Mouse (Mus musculus): ENCODE results near the gene Hoxa11. TPM values are rescaled to one million over a fixed set of nuclear protein-coding genes. Genes with fewer than 3 reads are reported as not detected.

Hoxa11 gene
- polyA plus RNA-seq, 1 experiment from 2014 or later, result 1.7 TPM

- Histone ChIP-seq H3K36me3 (no peaks in the 10 kb centered on the region), H3K27me3 (ENCODE audit: insufficient read depth, poor library complexity, severe bottlenecking) (peaks cover 100% of the 10 kb centered on the region), H3K4me3 (peak overlapping the region; percentile 42), H3K9me3 (no peaks in the 10 kb centered on the region), H3K4me1 (peaks cover 31% of the 10 kb centered on the region), H3K27ac (no peak overlapping the region)
- 3% methylated on average over 60 of the region's 60 CpGs for WGBS
- peak; percentile 76 for DNase-seq (ENCODE audit: low spot score)
Measured at GRCm38 (mm10) chr6:52216691-52217458, 28.7 kb downstream of the Hoxa11 start.

- DNase-seq (ENCODE audit: low spot score), result peak; percentile 74
- Histone ChIP-seq H3K27ac (no peak overlapping the region), H3K4me1 (peaks cover 31% of the 10 kb centered on the region), H3K36me3 (no peaks in the 10 kb centered on the region), H3K9me3 (no peaks in the 10 kb centered on the region), H3K4me3 (no peak overlapping the region; the same call in 1 of the 2 replicates), H3K27me3 (ENCODE audit: insufficient read depth, poor library complexity, severe bottlenecking) (peaks cover 100% of the 10 kb centered on the region)
- 2% methylated on average over 30 of the region's 30 CpGs for WGBS
Measured at GRCm38 (mm10) chr6:52215771-52216535, 29.7 kb downstream of the Hoxa11 start.

GRCm38 (mm10) chr6:52215070-52215469 lies 30.5 kb downstream of the Hoxa11 start:
- H3K36me3 ChIP-seq, result no peaks in the 10 kb centered on the region
- no peak overlapping the region for H3K27ac ChIP-seq
- no peak overlapping the region for H3K4me3 ChIP-seq
- H3K4me1 ChIP-seq, result peaks cover 31% of the 10 kb centered on the region
- 12% methylated on average over 3 of the region's 3 CpGs for WGBS
- H3K9me3 ChIP-seq, result no peaks in the 10 kb centered on the region
- H3K27me3 ChIP-seq (ENCODE audit: insufficient read depth, poor library complexity, severe bottlenecking), result peaks cover 100% of the 10 kb centered on the region
- peak; percentile 72 for DNase-seq (ENCODE audit: low spot score)

- Histone ChIP-seq H3K27ac (no peak overlapping the region), H3K9me3 (no peaks in the 10 kb centered on the region), H3K4me1 (peaks cover 31% of the 10 kb centered on the region), H3K4me3 (no peak overlapping the region), H3K36me3 (no peaks in the 10 kb centered on the region), H3K27me3 (ENCODE audit: insufficient read depth, poor library complexity, severe bottlenecking) (peaks cover 100% of the 10 kb centered on the region)
- 13% methylated on average over 5 of the region's 5 CpGs for WGBS
- no peak for DNase-seq (ENCODE audit: low spot score)
Measured at GRCm38 (mm10) chr6:52214271-52214670, 31.3 kb downstream of the Hoxa11 start.

- WGBS, result 2% methylated on average over 38 of the region's 38 CpGs
- no peaks in the 10 kb centered on the region for H3K36me3 ChIP-seq
- no peak within 1 kb of the TSS for H3K27ac ChIP-seq
- H3K9me3 ChIP-seq, result no peaks in the 10 kb centered on the region
- peaks cover 100% of the 10 kb centered on the region for H3K27me3 ChIP-seq (ENCODE audit: insufficient read depth, poor library complexity, severe bottlenecking)
- peak; percentile 77 for DNase-seq (ENCODE audit: low spot score)
- peak within 1 kb of the TSS; percentile 45 for H3K4me3 ChIP-seq
- peaks cover 37% of the 10 kb centered on the region for H3K4me1 ChIP-seq
Measured at GRCm38 (mm10) chr6:52213119-52213986, 32.3 kb downstream of the Hoxa11 start, which contains the start of the genes Hoxa3 and Gm28308. Hoxa3 (minus strand) TSS chr6:52213336. Gm28308 (minus strand) TSS chr6:52213339.

GRCm38 (mm10) chr6:52212556-52213118 lies 33.0 kb downstream of the Hoxa11 start:
- Histone ChIP-seq H3K9me3 (no peaks in the 10 kb centered on the region), H3K27ac (no peak overlapping the region), H3K4me1 (peaks cover 40% of the 10 kb centered on the region), H3K27me3 (ENCODE audit: insufficient read depth, poor library complexity, severe bottlenecking) (peaks cover 100% of the 10 kb centered on the region), H3K36me3 (no peaks in the 10 kb centered on the region), H3K4me3 (peak overlapping the region; percentile 45)
- under 1% methylated on average over 22 of the region's 22 CpGs for WGBS
- DNase-seq (ENCODE audit: low spot score), result peak; percentile 77

GRCm38 (mm10) chr6:52211961-52212360 lies 33.6 kb downstream of the Hoxa11 start:
- peak overlapping the region; percentile 31; the same call in 1 of the 2 replicates for H3K4me3 ChIP-seq
- H3K27ac ChIP-seq, result no peak overlapping the region
- DNase-seq (ENCODE audit: low spot score), result peak; percentile 75
- WGBS, result 3% methylated on average over 13 of the region's 13 CpGs
- peaks cover 100% of the 10 kb centered on the region for H3K27me3 ChIP-seq (ENCODE audit: insufficient read depth, poor library complexity, severe bottlenecking)
- peaks cover 34% of the 10 kb centered on the region for H3K4me1 ChIP-seq
- H3K36me3 ChIP-seq, result no peaks in the 10 kb centered on the region
- H3K9me3 ChIP-seq, result no peaks in the 10 kb centered on the region

GRCm38 (mm10) chr6:52211170-52211935 lies 34.3 kb downstream of the Hoxa11 start:
- no peak overlapping the region for H3K27ac ChIP-seq
- WGBS, result 1% methylated on average over 37 of the region's 37 CpGs
- peaks cover 100% of the 10 kb centered on the region for H3K27me3 ChIP-seq (ENCODE audit: insufficient read depth, poor library complexity, severe bottlenecking)
- H3K4me3 ChIP-seq, result peak overlapping the region; percentile 31; the same call in 1 of the 2 replicates
- no peaks in the 10 kb centered on the region for H3K36me3 ChIP-seq
- H3K4me1 ChIP-seq, result peaks cover 30% of the 10 kb centered on the region
- no peaks in the 10 kb centered on the region for H3K9me3 ChIP-seq
- DNase-seq (ENCODE audit: low spot score), result peak; percentile 78

- DNase-seq (ENCODE audit: low spot score), result no peak
- H3K4me1 ChIP-seq, result peaks cover 33% of the 10 kb centered on the region
- H3K27ac ChIP-seq, result no peak overlapping the region
- peaks cover 100% of the 10 kb centered on the region for H3K27me3 ChIP-seq (ENCODE audit: insufficient read depth, poor library complexity, severe bottlenecking)
- no peaks in the 10 kb centered on the region for H3K9me3 ChIP-seq
- H3K36me3 ChIP-seq, result no peaks in the 10 kb centered on the region
- 7% methylated on average over 12 of the region's 12 CpGs for WGBS
- H3K4me3 ChIP-seq, result no peak overlapping the region
Measured at GRCm38 (mm10) chr6:52209685-52210046, 35.9 kb downstream of the Hoxa11 start.

GRCm38 (mm10) chr6:52208868-52209684 lies 36.5 kb downstream of the Hoxa11 start:
- Histone ChIP-seq H3K36me3 (no peaks in the 10 kb centered on the region), H3K4me1 (peaks cover 39% of the 10 kb centered on the region), H3K9me3 (no peaks in the 10 kb centered on the region), H3K27ac (no peak overlapping the region), H3K4me3 (peak overlapping the region; percentile 39), H3K27me3 (ENCODE audit: insufficient read depth, poor library complexity, severe bottlenecking) (peaks cover 100% of the 10 kb centered on the region)
- 4% methylated on average over 18 of the region's 18 CpGs for WGBS
- peak; percentile 71 for DNase-seq (ENCODE audit: low spot score)

Measured in heart, embryonic 10.5 days (tissue).